Mouse (Mus musculus): ENCODE measurements around the gene Lamc1.
"Not testable (repeated sequence)": the region's sequence is repeated elsewhere in the genome, so short reads cannot be mapped to it uniquely, and the experiment has no call there.

Lamc1 gene

DNA sequence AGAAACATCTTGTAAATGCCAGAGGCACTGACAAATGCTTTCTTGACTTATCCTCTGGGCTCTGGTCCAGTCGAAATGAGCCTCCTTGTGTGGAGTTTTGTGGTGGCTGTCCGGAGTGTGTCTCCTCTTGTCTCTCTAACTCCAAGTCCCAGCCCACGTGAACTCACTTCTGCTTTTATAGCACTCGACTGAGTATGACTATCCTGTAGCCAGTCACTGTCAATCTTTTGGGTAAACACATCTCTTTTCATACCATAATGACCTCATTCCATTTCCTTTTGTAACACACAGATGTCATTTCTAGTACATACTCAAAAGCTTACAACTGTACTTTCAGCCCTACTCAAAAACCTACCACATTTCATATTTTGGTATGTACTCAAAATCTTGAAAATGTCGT, 33.1 kb downstream of the Lamc1 start:
- DNase-seq (ENCODE audit: low read depth, low spot score): peak; percentile 67

DNA sequence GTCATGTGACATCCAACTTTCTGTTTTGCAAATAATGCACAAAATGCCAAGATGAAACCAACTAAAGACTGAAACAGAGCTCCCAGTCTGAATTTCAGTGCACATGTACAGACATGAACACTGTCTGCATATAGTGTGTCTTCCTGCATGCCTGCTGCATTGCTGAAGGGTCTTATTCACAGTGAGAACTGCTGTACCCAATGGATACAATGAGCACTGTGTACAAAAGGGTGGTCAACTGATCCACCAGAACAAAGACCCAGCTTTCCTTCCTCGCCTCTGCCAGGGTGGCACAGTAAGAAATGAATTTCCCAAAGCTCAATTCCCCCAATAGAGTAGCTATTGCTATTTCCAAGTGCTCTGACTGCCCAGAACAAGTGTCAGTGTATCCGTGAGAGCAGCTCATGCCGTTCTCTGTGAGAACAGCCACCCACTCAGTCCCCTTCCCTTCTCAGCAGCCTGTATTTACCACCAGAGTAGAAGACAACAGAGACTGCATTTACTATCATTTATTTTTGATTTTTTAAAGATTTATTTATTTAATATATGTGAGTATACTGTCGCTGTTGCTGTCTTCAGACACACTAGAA, 34.7 kb downstream of the Lamc1 start:
- not testable (repeated sequence) for DNase-seq (ENCODE audit: low read depth, low spot score)

DNA sequence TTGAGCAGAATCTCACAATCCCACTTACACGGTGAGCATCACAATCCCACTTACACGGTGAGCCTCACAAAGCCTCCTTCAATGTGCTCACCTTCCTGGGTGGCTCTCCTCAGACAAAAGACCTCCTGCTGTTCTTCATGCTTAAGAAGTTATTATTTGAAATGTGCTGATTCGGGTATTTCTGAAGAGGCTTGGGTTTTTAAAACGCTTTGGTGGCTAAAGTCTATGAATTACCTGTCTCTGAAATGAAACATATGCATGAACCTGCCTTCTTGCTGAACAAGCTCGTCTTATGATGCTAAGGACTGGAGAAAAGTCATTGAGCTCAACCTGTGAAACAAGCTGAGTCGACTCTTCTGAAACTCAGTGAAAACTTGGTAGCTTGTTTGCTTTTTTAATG, 36.6 kb downstream of the Lamc1 start:
- no peak for DNase-seq (ENCODE audit: low read depth, low spot score)

DNA sequence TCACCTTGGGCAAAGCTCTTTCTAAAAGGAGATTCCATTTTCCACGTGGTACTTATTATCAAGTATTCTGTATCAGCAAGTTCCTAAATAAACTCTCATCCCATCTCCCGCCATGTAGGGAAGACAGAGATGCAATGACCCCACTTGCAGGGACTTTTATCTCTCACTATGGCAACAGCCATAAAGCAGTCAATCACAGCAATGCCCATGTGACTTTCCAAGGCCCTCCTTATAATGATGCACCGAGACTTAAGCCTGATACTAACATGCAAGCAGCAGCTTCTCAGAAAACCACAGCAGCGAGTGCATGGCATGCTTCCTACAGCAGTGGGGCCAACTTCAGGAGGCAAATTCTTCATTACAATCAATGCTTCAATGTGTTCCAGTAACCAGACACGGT, 39.7 kb downstream of the Lamc1 start:
- no peak for DNase-seq (ENCODE audit: low read depth, low spot score)

DNA sequence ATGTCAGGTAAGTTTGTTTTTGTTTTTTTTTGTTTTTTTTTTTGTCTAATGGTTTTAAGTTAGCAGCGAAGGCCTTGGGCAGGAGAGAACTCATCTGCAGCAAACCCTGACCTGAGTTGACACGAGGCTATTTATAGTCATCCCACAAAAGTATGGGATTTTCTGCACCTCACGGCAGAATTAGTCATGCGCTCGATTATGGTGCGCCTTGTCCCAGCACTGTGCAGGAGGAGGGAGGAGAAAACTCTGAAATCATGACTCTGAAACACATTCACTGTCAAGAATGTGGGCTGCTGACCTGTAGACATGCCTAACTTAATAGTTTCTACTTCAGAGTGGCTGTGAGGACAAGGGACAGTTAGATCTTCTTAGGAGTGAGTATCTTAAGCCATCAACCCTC, 40.4 kb downstream of the Lamc1 start:
- peak; percentile 89 for DNase-seq (ENCODE audit: low read depth, low spot score)

DNA sequence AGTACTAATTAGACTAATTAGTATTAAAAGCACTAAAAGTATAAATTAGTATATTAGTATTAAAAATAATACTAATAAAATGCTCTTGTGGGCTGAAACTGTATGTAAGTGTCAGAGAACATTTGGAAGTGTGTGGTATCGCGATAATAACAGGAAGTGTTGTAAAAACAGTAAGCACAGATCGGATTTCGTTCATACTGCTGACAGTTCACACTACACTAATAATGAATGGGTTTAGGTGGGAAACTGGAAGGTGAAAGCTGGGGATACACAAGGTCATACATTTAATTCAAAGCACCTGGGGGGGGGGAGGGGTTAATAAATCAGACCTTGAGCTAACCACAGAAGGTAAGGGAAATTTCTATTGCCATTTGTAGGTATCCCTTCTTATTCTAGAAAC, 41.2 kb downstream of the Lamc1 start:
- no peak for DNase-seq (ENCODE audit: low read depth, low spot score)

DNA sequence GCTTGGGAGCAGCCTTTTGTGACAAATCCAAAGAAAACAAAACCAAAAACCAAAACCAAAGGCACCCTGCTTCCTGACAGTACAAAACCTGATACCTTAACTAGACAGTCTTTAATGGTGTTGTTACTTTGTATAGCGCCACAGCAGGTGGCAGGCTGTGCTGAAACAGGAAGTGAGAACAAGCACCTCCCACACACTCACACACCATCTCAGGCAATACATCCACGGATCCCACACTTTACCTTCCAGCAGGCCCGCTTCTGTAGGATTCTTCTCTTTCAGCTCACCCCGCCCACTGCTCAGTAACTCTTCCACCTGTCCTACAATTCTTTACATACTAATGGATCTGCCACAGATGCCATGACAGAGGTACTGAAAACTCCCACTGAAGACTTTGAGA, 44.6 kb downstream of the Lamc1 start:
- DNase-seq (ENCODE audit: low read depth, low spot score): no peak

DNA sequence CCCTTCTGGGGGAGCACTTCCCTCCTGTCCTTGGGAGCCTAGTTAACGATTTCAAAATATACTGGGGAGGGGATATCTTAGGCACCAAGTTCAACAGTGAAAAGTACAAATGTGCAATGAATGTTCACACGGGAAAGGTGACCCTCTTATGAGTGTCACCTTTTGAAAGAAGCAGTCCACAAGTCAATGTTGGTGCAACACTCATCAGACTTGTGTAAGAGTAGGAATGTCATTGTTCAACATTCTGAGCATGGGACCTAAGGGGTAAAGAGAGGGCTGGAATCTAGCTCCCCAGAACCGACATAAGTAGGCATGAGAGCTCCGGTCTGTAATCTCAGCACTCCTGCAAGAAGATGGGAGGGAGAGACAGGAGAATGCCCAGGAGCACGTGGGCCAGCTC, 45.1 kb downstream of the Lamc1 start:
- DNase-seq (ENCODE audit: low read depth, low spot score): no peak

DNA sequence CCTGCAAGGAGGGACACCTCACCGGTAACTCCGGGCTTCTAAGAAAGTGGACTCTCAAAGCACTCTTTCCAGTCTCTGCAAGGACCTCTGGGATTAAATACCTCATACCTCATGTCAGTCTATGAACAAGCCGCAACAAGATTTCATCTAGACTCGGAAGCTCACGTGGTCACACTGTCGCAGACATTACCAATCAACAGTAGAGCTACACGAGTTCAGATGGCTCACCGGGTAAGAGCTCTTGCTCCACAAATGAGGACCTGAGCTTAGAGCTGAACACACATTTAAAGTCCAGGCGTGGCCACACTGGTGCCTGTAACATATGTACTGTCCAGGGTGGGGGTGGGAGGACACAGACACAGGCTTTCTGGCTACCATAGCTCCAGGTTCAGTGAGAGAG, 46.4 kb downstream of the Lamc1 start:
- no peak for DNase-seq (ENCODE audit: low read depth, low spot score)

DNA sequence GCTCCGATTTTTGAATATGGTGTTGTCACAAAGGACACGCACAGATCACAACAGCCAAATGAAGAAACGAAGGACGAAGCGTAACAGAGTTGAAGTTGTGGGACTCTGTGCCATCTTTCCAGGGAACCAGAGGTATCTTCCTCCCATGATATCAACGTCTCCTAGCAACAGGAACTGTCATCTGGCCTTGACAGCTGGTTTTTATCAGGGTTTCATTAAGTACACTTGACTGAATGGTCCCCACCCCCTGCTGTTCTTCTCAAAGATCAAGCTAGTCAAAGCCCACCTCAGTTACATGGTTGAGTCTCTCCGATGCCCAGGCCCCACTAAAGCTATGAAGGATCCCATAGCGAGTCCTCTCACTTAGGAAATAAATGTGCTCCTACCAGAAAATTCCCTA, 47.4 kb downstream of the Lamc1 start:
- DNase-seq (ENCODE audit: low read depth, low spot score): no peak

DNA sequence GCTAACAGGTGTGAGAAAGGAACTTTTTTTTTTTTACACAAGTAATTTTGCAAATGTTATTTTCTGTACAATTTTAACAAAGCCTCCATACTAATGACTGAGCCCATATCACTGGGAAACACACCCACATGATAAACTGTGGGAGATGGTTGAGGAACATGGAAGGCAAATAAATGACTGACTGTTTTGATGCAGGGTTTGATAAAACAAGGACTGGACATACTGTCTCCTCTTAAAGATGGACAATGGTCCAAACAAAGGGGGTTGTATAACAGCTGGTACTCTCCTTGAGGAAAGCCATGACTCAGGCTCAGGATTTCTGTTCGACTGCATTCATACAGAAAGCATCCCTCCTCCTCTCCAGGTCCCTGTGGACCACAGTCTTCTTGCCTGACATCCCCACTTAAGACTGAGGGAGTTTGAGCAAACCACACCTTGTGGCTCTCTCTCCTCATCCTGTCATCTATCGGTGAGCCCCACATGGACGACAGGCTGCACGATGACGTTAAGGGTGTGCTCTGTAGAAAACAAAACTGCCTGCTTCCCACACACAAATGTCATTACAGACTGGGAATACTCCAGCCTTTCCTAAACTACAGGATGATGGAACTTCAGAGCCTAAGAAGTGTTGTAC, 50.1 kb downstream of the Lamc1 start:
- DNase-seq (ENCODE audit: low read depth, low spot score): peak; percentile 37

DNA sequence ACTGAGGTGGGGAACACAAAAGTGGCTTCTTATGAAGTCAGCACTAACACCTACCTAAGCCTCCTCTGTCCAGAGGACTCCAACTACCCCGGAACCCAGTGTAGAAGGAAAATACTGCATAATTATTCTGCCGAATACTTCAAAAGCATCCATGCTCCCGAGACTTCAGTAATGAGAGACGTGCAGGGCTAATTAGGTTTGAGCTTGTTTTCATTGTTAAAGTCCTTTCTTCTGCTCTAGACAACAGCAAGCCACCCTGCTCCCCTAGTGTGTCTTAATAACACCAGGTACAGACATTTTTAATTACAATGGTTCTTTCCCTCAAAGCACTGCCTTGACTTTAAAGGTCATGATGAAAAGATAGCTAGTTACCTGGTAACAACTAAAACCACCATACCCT, 51.1 kb downstream of the Lamc1 start:
- no peak for DNase-seq (ENCODE audit: low read depth, low spot score)

DNA sequence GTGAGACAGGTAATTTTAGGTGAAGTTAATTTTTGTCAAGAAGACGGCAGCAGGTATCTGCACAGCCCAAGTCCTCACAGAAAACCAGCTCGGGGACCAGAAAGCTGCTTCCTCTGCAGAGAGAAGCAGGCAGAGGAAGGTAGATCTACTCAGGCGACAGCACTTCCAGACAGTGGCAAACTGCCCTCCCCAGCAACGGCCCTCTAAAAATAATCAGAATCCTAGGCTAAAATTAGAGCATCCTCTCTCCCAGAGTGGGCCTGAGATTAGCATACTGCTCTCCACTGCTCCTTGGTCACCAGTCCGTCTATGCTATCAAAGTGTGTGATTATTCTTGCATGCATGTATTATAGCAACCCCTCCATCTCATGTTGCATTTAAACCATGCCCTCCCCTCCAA, 52.2 kb downstream of the Lamc1 start:
- no peak for DNase-seq (ENCODE audit: low read depth, low spot score)

DNA sequence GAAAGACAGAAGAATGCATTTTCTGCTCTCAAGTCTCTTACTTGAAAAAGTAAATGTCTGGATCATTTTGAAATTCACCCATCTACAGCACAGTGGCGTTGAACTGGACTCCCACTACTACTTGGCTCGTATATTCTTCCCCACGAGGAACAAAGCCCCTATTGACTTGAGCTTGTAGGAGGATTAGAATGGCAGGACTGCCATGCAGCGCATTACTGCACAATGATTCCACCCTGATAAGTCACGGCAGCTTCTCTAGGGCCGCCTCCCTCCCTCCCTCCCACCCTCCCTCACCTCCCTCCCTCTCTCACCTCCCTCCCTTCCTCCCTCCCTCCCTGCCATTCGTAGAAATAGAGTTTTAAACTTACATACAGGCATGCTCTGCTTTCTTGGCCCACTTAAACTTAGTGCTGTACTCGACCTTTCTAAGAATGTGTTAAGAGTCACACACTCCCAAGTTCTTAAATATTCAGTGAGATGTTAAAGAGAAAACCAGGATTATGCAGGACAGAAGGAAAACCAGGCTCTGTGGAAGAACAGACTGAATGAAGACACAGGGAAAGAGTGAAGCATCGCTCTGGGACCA, 54.5 kb downstream of the Lamc1 start:
- DNase-seq (ENCODE audit: low read depth, low spot score): no peak

DNA sequence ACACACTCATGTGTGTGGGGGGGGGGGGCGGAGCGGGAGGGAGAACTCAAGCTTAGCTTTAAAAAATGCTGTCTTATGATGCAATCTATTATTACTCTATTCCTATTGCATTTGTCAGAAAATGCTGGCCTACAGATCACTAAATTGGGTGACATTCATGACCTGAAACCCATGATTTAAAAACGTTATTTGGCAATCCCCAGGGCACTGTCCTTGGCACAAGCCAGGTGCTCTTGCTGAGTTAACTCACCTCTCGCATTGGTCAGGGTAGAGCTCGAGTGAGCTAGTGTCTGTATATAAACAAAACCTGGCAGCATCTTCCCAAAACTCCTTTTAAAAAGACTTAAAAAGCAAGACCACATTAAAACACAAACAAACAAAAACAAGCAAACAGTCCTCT, 57.1 kb downstream of the Lamc1 start:
- no peak for DNase-seq (ENCODE audit: low read depth, low spot score)

DNA sequence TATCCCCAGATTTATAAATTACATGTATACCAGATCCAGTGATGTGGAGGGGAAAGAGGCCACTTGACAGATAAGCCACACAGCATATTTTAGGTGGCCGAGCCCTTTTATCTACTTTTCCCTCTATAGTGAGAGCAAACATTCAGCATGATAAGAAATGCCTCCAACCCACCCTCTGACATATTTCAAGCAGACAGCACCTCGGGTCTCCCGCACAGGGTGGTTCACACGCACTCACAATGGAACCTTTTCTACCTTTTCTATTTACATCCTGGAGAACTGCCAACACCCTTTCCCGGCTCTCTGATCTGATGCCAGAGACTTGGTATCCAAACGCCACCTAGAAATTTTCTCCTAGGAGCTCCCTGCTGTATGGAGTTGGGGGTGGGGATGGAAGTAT, 58.0 kb downstream of the Lamc1 start:
- no peak for DNase-seq (ENCODE audit: low read depth, low spot score)

DNA sequence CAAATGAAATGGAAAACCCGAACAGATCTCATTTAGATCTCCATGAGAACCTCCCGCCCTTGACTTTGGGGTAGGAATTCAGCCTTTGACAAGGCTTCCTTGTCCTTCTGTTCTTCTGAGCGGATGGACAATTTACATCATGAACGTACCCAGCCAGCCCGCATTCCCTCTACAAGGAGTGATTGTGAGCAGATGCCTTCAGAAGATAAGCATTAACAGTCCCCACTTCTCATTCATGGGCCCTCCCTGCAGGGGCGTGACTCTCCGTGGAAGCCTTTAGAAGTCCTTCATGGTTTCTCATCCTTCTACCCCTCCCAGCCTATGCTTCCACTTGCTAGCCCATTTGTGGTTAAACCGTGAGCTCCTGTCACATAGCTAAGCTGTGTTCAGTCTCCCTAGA, 58.9 kb downstream of the Lamc1 start:
- DNase-seq (ENCODE audit: low read depth, low spot score): no peak

DNA sequence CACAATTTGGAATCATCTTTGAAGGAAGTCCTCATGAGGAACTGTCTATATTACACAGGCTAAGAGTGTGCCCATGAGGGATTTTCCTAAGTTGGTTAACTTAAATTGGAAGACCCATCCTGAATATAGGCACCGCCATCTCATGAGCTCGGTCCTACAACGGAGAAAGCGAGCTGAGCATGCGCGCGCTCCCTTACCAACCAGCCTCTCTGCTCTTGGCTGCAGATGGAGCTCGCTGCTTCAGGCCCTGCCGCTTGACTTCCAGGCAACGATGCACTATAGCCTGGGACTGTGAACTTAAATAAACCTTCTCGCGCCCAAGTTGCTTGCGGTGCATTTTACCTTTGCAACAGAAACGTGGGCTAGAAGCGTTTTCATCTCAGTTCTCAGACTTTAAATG, 61.8 kb downstream of the Lamc1 start:
- no peak for DNase-seq (ENCODE audit: low read depth, low spot score)

DNA sequence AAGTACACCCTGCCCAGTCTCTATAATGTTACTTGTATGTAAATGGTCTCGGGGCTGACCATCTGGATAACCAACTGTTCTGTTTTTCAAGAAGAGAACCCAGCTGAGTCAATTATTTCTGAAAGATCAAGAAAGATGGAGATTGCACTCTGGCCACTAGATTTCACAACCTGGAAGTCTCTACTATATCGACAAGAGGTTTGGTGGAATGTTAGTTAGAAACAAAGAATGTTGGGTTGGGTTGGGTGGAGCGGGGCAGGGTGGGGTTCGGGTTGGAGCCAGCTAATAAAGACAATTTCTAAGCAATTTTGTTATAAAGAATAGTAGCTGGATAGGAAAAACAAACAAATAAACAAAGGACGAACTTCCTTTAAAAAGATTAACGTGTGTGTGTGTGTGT, 62.9 kb downstream of the Lamc1 start:
- peak; percentile 27 for DNase-seq (ENCODE audit: low read depth, low spot score)

DNA sequence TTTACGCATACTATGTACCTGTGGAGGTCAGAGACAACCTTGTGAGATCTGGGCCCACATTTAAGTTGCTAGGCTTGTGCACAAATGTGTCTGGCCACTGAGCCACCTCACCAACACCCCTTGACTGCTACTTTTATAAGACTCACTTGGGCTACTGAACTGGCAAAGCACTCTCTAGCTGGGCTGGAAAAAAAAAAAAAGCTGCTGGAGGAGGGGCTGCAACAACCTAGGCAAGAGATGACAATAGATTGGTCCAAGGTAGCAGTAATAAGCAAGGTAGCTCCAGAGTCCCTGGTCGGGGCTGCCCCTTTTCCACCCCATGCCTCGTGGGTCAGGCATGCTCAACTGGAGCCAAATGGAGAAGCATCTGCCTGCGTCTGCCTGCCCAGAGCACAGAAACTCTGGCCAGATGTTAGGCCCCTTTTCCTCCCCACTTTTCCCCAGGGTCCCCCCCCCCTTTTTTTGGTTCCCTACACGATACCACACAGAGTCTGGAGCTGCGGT, 63.7 kb downstream of the Lamc1 start:
- no peak for DNase-seq (ENCODE audit: low read depth, low spot score)

DNA sequence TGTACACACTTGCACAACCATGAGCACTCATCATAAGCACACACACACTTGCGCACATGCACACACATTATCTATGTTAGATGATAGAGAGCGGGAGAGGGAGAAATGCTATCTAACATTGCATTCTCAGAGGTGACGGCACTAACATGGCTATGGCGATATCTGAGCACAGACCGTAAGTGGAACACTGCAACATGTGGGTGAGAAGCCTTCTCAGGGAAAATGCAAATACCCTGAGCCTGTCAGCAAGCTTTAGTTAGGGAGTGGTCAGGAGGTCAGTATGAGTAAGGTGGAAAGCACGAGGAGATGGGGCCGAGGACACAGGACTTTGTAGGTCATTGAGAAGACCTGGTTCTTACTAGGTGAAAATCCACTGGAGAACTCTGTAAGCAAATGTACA, 64.3 kb downstream of the Lamc1 start:
- DNase-seq (ENCODE audit: low read depth, low spot score): no peak

DNA sequence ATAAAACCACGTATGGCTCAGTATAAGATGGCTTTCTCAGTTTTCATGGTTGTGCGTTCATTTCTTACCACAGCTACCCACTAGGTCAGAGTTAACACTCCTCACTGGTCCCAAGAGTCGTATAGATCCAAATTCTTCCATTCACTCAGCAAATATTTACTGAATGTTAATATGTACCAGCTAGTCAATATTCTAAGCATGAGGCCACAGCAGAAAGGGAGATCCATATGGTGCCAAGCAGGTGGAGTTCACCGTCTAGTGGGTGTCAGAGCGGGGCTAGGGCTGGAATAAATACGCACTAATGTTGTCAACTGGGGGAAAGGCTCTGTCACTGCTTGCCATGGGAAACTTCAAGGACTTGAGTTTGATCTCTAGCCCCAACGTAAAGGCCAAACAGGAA, 64.9 kb downstream of the Lamc1 start:
- no peak for DNase-seq (ENCODE audit: low read depth, low spot score)

DNA sequence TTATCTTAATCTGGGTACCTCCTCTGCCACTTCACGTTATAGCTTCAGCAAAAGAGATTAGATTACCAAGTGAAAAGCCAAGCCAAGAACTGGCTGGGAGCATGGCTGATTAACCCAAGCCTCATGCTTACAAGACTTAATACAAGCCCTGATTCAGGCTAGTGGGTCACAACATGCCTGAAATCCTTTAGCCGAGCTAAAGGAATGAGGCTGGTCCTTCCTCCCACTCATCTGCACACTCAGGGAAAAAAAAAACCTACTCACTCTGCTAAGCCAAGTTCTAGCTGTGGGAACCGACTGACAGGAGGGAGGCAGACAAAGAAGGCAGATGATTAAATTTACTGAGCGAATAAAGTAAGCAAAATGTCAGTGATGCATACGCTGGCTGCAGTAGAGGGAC, 65.7 kb downstream of the Lamc1 start:
- peak; percentile 65 for DNase-seq (ENCODE audit: low read depth, low spot score)

All from 3T3-L1 (cell line).